In genomic region chr14:32341823-32342222, GRCm38 (mm10) we compare ENCODE assay signal across 23 mouse cellular contexts. TPM values are rescaled to one million over a fixed set of nuclear protein-coding genes. Genes with fewer than 3 reads are reported as not detected.
DNase-seq lines count a peak whose midpoint lies in the region; ATAC-seq and TF ChIP-seq lines count a peak whose summit lies in the region.
"Had no signal": no experiment of that assay in that cellular context is flagged by ENCODE, and none has a peak within 500 bp of the region (broad histone marks: within the 10 kb centered on the region; RNA-seq: fewer than 3 reads in every experiment).

No protein-coding gene starts in this region.

- no peak overlapping the region for H3K27ac ChIP-seq in forebrain, embryonic 11.5 days (ENCODE audit: low read depth, low read length)
- no peak overlapping the region for H3K27ac ChIP-seq in forebrain, embryonic 16.5 days (ENCODE audit: low read length)
- no peak overlapping the region for H3K27ac ChIP-seq in heart, adult 2 months

- DNase-seq in forebrain, embryonic 11.5 days (ENCODE audit: low spot score), result peak; percentile 27
- peak; percentile 68 for DNase-seq in heart, adult 11 months
- no peak for DNase-seq in heart, adult 2 months
- DNase-seq: adrenal gland, adult 2 months; adrenal gland, adult 8-10 months; adrenal gland, postnatal 10 days; adrenal gland, postnatal 14 days; adrenal gland, postnatal 25 days; adrenal gland, postnatal 36 days; B cell, adult 2 months; cerebellum, adult 11 months; cerebellum, adult 11-12 months; cerebellum, adult 18-20 months had no signal

- H3K9ac ChIP-seq in forebrain, embryonic 11.5 days (ENCODE audit: low read length), result no peak overlapping the region
- H3K9ac ChIP-seq in forebrain, embryonic 16.5 days (replicated peaks; ENCODE audit: low read depth, low read length), result no peak overlapping the region
- H3K9ac ChIP-seq in heart, adult 2 months (ENCODE audit: low read depth, low read length), result no peak overlapping the region

- H3K4me1 ChIP-seq in forebrain, embryonic 11.5 days (replicated peaks; ENCODE audit: control insufficient read depth, insufficient read depth, low read length), result no peaks in the 10 kb centered on the region
- no peaks in the 10 kb centered on the region for H3K4me1 ChIP-seq in forebrain, embryonic 16.5 days (replicated peaks; ENCODE audit: control insufficient read depth, insufficient read depth, low read length)
- H3K4me1 ChIP-seq in heart, adult 2 months (ENCODE audit: control insufficient read depth, insufficient read depth, low read length), result no peaks in the 10 kb centered on the region

- ATAC-seq in forebrain, embryonic 11.5 days (replicated peaks; ENCODE audit: low FRiP score), result no peak
- no peak for ATAC-seq in forebrain, embryonic 16.5 days
- ATAC-seq: activated CD4-positive, CD25-positive, alpha-beta regulatory T cell, adult 4 months; CD4-positive, CD25-positive, alpha-beta regulatory T cell, adult 4 months; Patski had no signal

- no peak for TF ChIP-seq EP300 in heart, adult 2 months (IDR thresholded peaks at IDR 0.05; ENCODE audit: insufficient read depth, low read depth, low read length)

- intact Hi-C loops in heart, adult 2 months (cut with DNase I), result no loop called here

- WGBS in forebrain, embryonic 11.5 days, result 94% methylated on average over 7 of the region's 7 CpGs
- 94% methylated on average over 7 of the region's 7 CpGs for WGBS in forebrain, embryonic 16.5 days
- WGBS in heart, adult 2 months, result 92% methylated on average over 7 of the region's 7 CpGs

- H3K27me3 ChIP-seq in forebrain, embryonic 11.5 days (ENCODE audit: control insufficient read depth, insufficient read depth, low read length), result no peaks in the 10 kb centered on the region
- no peaks in the 10 kb centered on the region for H3K27me3 ChIP-seq in forebrain, embryonic 16.5 days (replicated peaks; ENCODE audit: control insufficient read depth, insufficient read depth, low read length)
- H3K27me3 ChIP-seq in heart, adult 2 months (ENCODE audit: control insufficient read depth, insufficient read depth, low read length), result no peaks in the 10 kb centered on the region
- H3K27me3 ChIP-seq: CH12.LX, Patski had no signal

- H3K4me2 ChIP-seq in forebrain, embryonic 11.5 days (ENCODE audit: low read depth, low read length, severe bottlenecking), result no peak overlapping the region
- H3K4me2 ChIP-seq in forebrain, embryonic 16.5 days (ENCODE audit: low read length), result no peak overlapping the region

- no peaks in the 10 kb centered on the region for H3K9me3 ChIP-seq in forebrain, embryonic 11.5 days (ENCODE audit: control insufficient read depth, low read length)
- no peaks in the 10 kb centered on the region for H3K9me3 ChIP-seq in forebrain, embryonic 16.5 days (ENCODE audit: control insufficient read depth, low read length)
- H3K9me3 ChIP-seq: G1E had no signal

- no peak for TF ChIP-seq POLR2A in heart, adult 2 months (IDR thresholded peaks at IDR 0.05; ENCODE audit: insufficient read depth, low read depth, low read length)

- H3K4me3 ChIP-seq in forebrain, embryonic 11.5 days (ENCODE audit: low read depth, low read length), result no peak overlapping the region
- H3K4me3 ChIP-seq in forebrain, embryonic 16.5 days (replicated peaks; ENCODE audit: low read length), result no peak overlapping the region
- no peak overlapping the region for H3K4me3 ChIP-seq in heart, adult 2 months

- no peaks in the 10 kb centered on the region for H3K79me2 ChIP-seq in heart, adult 2 months (replicated peaks; ENCODE audit: control insufficient read depth, insufficient read depth, low read length)

- H3K36me3 ChIP-seq in forebrain, embryonic 11.5 days (ENCODE audit: control insufficient read depth, insufficient read depth, low read length), result no peaks in the 10 kb centered on the region; the same call in 1 of the 2 replicates
- H3K36me3 ChIP-seq in forebrain, embryonic 16.5 days (ENCODE audit: control insufficient read depth, insufficient read depth), result peaks cover 18% of the 10 kb centered on the region
- H3K36me3 ChIP-seq in heart, adult 2 months (ENCODE audit: control insufficient read depth, insufficient read depth, low read length), result no peaks in the 10 kb centered on the region
- H3K36me3 ChIP-seq: G1E had no signal

- TF ChIP-seq CTCF in heart, adult 2 months (IDR thresholded peaks at IDR 0.05), result no peak

RNA-seq across cellular contexts. Expression of gene Ogdhl, which starts 20.0 kb away (rescaled TPM):
- polyA plus RNA-seq in forebrain, embryonic 11.5 days (2014; fragmentation: Nextera tagmentation; extraction: Ambion mirVana), result 18.3 and 18.8 TPM in 2 replicates
- 25.2 and 29.6 TPM in 2 replicates for polyA plus RNA-seq in forebrain, embryonic 16.5 days (2015; fragmentation: Nextera tagmentation; extraction: Ambion mirVana)
- total RNA-seq in heart, adult 2 months (2021), result 10 to 100 TPM; 65.0 to 93.6 TPM
- 110 and 129 TPM in 2 replicates for polyA plus RNA-seq in heart, adult 2 months (2012; rRNA removed)
- polyA plus RNA-seq: CD4-positive, CD25-positive, alpha-beta regulatory T cell, adult 4 months had no signal

RNA-seq across cellular contexts. Expression of gene 1700024G13Rik, which starts 46.4 kb away (rescaled TPM):
- not detected in 2 replicates for polyA plus RNA-seq in forebrain, embryonic 11.5 days (2014; fragmentation: Nextera tagmentation; extraction: Ambion mirVana)
- polyA plus RNA-seq in forebrain, embryonic 16.5 days (2015; fragmentation: Nextera tagmentation; extraction: Ambion mirVana), result 0.68 and 0.70 TPM in 2 replicates
- not detected for total RNA-seq in heart, adult 2 months (2021)
- 0.53 TPM in 1 of 2 replicates, not detected in the other for polyA plus RNA-seq in heart, adult 2 months (2012; rRNA removed)
- total RNA-seq: adrenal gland, adult 18-20 months; adrenal gland, adult 2 months; adrenal gland, adult 8-10 months; adrenal gland, postnatal 10 days; adrenal gland, postnatal 14 days; adrenal gland, postnatal 25 days; adrenal gland, postnatal 36 days; adrenal gland, postnatal 4 days; CH12.LX; G1E; MEL had no signal
- polyA plus RNA-seq: activated CD4-positive, CD25-positive, alpha-beta regulatory T cell, adult 4 months; adrenal gland, adult 2 months; C2C12; CD4-positive, CD25-positive, alpha-beta regulatory T cell, adult 4 months; G1E; Patski had no signal

Comparison
In these comparisons a context has a peak if more than half of its experiments do, and no peak if none do; other contexts are left out.
1. DNase-seq: peak in forebrain, embryonic 11.5 days (single experiment) and heart, adult 11 months (single experiment); none in heart, adult 2 months (0 of 2).